Comparison of ENCODE assay signal across 12 mouse cellular contexts in genomic region chr1:135378576-135378975, GRCm38 (mm10). TPM values are rescaled to one million over a fixed set of nuclear protein-coding genes. Genes with fewer than 3 reads are reported as not detected.
DNase-seq lines count a peak whose midpoint lies in the region; ATAC-seq and TF ChIP-seq lines count a peak whose summit lies in the region.
"Had no signal": no experiment of that assay in that cellular context is flagged by ENCODE, and none has a peak within 500 bp of the region (broad histone marks: within the 10 kb centered on the region; RNA-seq: fewer than 3 reads in every experiment).

No protein-coding gene starts in this region.

- peak overlapping the region; percentile 48 for H3K4me2 ChIP-seq in heart, embryonic 12.5 days
- H3K4me2 ChIP-seq in myocyte (ENCODE audit: low read depth) = peak overlapping the region; percentile 24
- no peak overlapping the region for H3K4me2 ChIP-seq in forebrain, embryonic 12.5 days
- H3K4me2 ChIP-seq: limb, embryonic 12.5 days had no signal

- DNase-seq in layer of hippocampus, adult 9-11 months = peak; percentile 68
- DNase-seq in layer of hippocampus, adult 9-10 months (ENCODE audit: low spot score) = no peak
- DNase-seq in gastrocnemius, postnatal 14 days = peak; percentile 71
- DNase-seq in yolk sac, embryonic 10.5 days (ENCODE audit: low spot score) = no peak
- DNase-seq in MN1 (ENCODE audit: low spot score) = no peak
- DNase-seq: embryo, embryonic 11 days; kidney, postnatal 10 days; lung, adult 18-20 months had no signal

- peak overlapping the region; percentile 33; the same call in 1 of the 2 replicates for H3K9ac ChIP-seq in heart, embryonic 12.5 days
- H3K9ac ChIP-seq in forebrain, embryonic 12.5 days = no peak overlapping the region
- H3K9ac ChIP-seq: limb, embryonic 12.5 days had no signal

- peaks cover under 1% of the 10 kb centered on the region for H3K79me2 ChIP-seq in myocyte (ENCODE audit: control insufficient read depth, insufficient read depth)

- peaks cover 16% of the 10 kb centered on the region for H3K36me3 ChIP-seq in heart, embryonic 12.5 days
- H3K36me3 ChIP-seq in myocyte (ENCODE audit: control insufficient read depth, insufficient read depth) = peaks cover 2% of the 10 kb centered on the region
- peaks cover 19% of the 10 kb centered on the region for H3K36me3 ChIP-seq in forebrain, embryonic 12.5 days (replicated peaks)

- WGBS in heart, embryonic 12.5 days = 33% methylated on average over 9 of the region's 9 CpGs
- 68% methylated on average over 9 of the region's 9 CpGs for WGBS in forebrain, embryonic 12.5 days

- no peak for ATAC-seq in heart, embryonic 12.5 days (ENCODE audit: insufficient number of reproducible peaks, low FRiP score)
- no peak for ATAC-seq in forebrain, embryonic 12.5 days (ENCODE audit: low FRiP score)

- no peak overlapping the region for H3K4me3 ChIP-seq in heart, embryonic 12.5 days
- H3K4me3 ChIP-seq in myocyte = no peak overlapping the region
- H3K4me3 ChIP-seq in forebrain, embryonic 12.5 days (replicated peaks) = no peak overlapping the region
- H3K4me3 ChIP-seq: limb, embryonic 12.5 days had no signal

- intact Hi-C loops in gastrocnemius, postnatal 14 days (cut with DNase I; ENCODE audit: low total_unique reads) = no loop called here

- 0 out of 2 replicates have a peak overlapping the region, but pooled peaks have one; percentile 34 for H3K27ac ChIP-seq in heart, embryonic 12.5 days (ENCODE audit: poor library complexity, severe bottlenecking)
- H3K27ac ChIP-seq in forebrain, embryonic 12.5 days = no peak overlapping the region
- H3K27ac ChIP-seq: limb, embryonic 12.5 days had no signal

- no peaks in the 10 kb centered on the region for H3K9me3 ChIP-seq in heart, embryonic 12.5 days (replicated peaks)
- no peaks in the 10 kb centered on the region for H3K9me3 ChIP-seq in forebrain, embryonic 12.5 days
- H3K9me3 ChIP-seq: limb, embryonic 12.5 days had no signal

- H3ac ChIP-seq in myocyte (ENCODE audit: control insufficient read depth, insufficient read length) = no peak overlapping the region

- no peak for TF ChIP-seq POLR2A in myocyte (IDR thresholded peaks at IDR 0.05; ENCODE audit: insufficient read length, low read depth)

- H3K27me3 ChIP-seq in heart, embryonic 12.5 days (replicated peaks) = no peaks in the 10 kb centered on the region
- no peaks in the 10 kb centered on the region for H3K27me3 ChIP-seq in myocyte (ENCODE audit: control insufficient read depth, insufficient read depth, insufficient read length)
- no peaks in the 10 kb centered on the region for H3K27me3 ChIP-seq in forebrain, embryonic 12.5 days
- H3K27me3 ChIP-seq: limb, embryonic 12.5 days had no signal

- H3K4me1 ChIP-seq in heart, embryonic 12.5 days (replicated peaks) = peaks cover 49% of the 10 kb centered on the region
- peaks cover 13% of the 10 kb centered on the region for H3K4me1 ChIP-seq in forebrain, embryonic 12.5 days

TF ChIP-seq in myocyte, 11 proteins besides CTCF, POLR2A, EP300 and RAD21:
- TF ChIP-seq MYOD1 (IDR thresholded peaks at IDR 0.05; ENCODE audit: control insufficient read depth in 1 of 3, insufficient read length in 2 of 3, low read depth in 2 of 3) (peak in 1 of 3 experiments; percentile 45), TCF12 (IDR thresholded peaks at IDR 0.05; ENCODE audit: insufficient read depth, poor library complexity, severe bottlenecking) (no peak), MYOG (IDR thresholded peaks at IDR 0.05; ENCODE audit: control insufficient read depth in 1 of 3, insufficient read depth in 1 of 3, insufficient read length in 2 of 3, low read depth in 2 of 3) (peak in 1 of 3 experiments; percentile 15), E2F4 (IDR thresholded peaks at IDR 0.05; ENCODE audit: insufficient read depth) (no peak)

RNA-seq across cellular contexts. Expression of gene Shisa4, which starts 3.5 kb away (rescaled TPM):
- 100 to 1,000 TPM; 223 to 271 TPM for total RNA-seq in gastrocnemius, postnatal 14 days (2021)
- 32.4 and 33.3 TPM in 2 replicates for polyA plus RNA-seq in heart, embryonic 12.5 days (2016; fragmentation: Nextera tagmentation; extraction: Ambion mirVana)
- 92.0 TPM for polyA plus RNA-seq in myocyte (2012; fragmentation: generic; extraction: Trizol)
- 67.3 and 70.6 TPM in 2 replicates for polyA plus RNA-seq in forebrain, embryonic 12.5 days (2016; fragmentation: Nextera tagmentation; extraction: Ambion mirVana)

RNA-seq across cellular contexts. Expression of gene Ipo9, which starts 51.7 kb away (rescaled TPM):
- total RNA-seq in gastrocnemius, postnatal 14 days (2021) = 10 to 100 TPM; 36.6 to 37.4 TPM
- 106 and 107 TPM in 2 replicates for polyA plus RNA-seq in heart, embryonic 12.5 days (2016; fragmentation: Nextera tagmentation; extraction: Ambion mirVana)
- 55.5 TPM for polyA plus RNA-seq in myocyte (2012; fragmentation: generic; extraction: Trizol)
- polyA plus RNA-seq in forebrain, embryonic 12.5 days (2016; fragmentation: Nextera tagmentation; extraction: Ambion mirVana) = 198 and 214 TPM in 2 replicates

RNA-seq across cellular contexts. Expression of gene Lmod1, which starts 54.0 kb away (rescaled TPM):
- total RNA-seq in gastrocnemius, postnatal 14 days (2021) = 1 to 10 TPM; 2.7 to 3.3 TPM
- polyA plus RNA-seq in heart, embryonic 12.5 days (2016; fragmentation: Nextera tagmentation; extraction: Ambion mirVana) = 1.3 and 1.5 TPM in 2 replicates
- 7.1 TPM for polyA plus RNA-seq in myocyte (2012; fragmentation: generic; extraction: Trizol)
- 0.49 and 0.51 TPM in 2 replicates for polyA plus RNA-seq in forebrain, embryonic 12.5 days (2016; fragmentation: Nextera tagmentation; extraction: Ambion mirVana)

Comparison
In these comparisons a context has a peak if more than half of its experiments do, and no peak if none do; other contexts are left out.
1. DNase-seq: peak in layer of hippocampus, adult 9-11 months (single experiment) and gastrocnemius, postnatal 14 days (single experiment); none in layer of hippocampus, adult 9-10 months (single experiment), yolk sac, embryonic 10.5 days (single experiment) and MN1 (single experiment).